9 mouse cellular contexts compared by ENCODE assay signal in the genomic region with DNA sequence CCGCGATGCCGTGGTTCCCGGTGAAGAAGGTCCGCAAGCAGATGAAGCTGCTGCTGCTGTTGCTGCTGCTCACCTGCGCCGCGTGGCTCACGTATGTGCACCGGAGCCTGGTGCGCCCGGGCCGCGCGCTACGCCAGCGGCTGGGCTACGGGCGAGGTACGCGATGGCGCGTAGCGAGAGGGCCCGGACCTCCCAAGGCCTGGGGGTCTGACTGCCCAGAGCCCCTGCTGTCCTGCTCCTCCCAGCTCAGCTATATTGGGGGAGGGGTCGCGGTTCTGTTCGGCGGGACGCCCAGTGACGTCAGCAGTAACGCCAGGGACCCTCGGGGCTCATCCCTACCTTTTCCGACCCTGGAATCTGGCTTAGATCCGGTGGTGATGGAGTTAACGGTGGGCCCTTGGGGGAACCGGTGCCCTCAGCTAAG. TPM values are rescaled to one million over a fixed set of nuclear protein-coding genes. Genes with fewer than 3 reads are reported as not detected.
DNase-seq lines count a peak whose midpoint lies in the region; ATAC-seq lines count a peak whose summit lies in the region.
"Had no signal": no experiment of that assay in that cellular context is flagged by ENCODE, and none has a peak within 500 bp of the region (broad histone marks: within the 10 kb centered on the region; RNA-seq: fewer than 3 reads in every experiment).

No protein-coding gene starts in this region.

- peak overlapping the region; percentile 92 for H3K4me2 ChIP-seq in heart, embryonic 11.5 days
- H3K4me2 ChIP-seq in limb, embryonic 11.5 days (ENCODE audit: low read depth, severe bottlenecking), result peak overlapping the region; percentile 90

- H3K4me3 ChIP-seq in heart, embryonic 11.5 days (ENCODE audit: low read depth, low read length), result peak overlapping the region; percentile 63
- peak overlapping the region; percentile 75 for H3K4me3 ChIP-seq in embryonic facial prominence, embryonic 10.5 days
- H3K4me3 ChIP-seq in limb, embryonic 11.5 days (ENCODE audit: low read depth, low read length), result peak overlapping the region; percentile 88

- peak overlapping the region; percentile 66 for H3K9ac ChIP-seq in heart, embryonic 11.5 days (ENCODE audit: low read depth, low read length)
- peak overlapping the region; percentile 96 for H3K9ac ChIP-seq in limb, embryonic 11.5 days (ENCODE audit: low read length)

- H3K4me1 ChIP-seq in heart, embryonic 11.5 days (ENCODE audit: control insufficient read depth, insufficient read depth, low read length), result 0 out of 2 replicates have a peak, but pooled peaks cover 4% of the 10 kb centered on the region
- peaks cover 24% of the 10 kb centered on the region for H3K4me1 ChIP-seq in embryonic facial prominence, embryonic 10.5 days
- H3K4me1 ChIP-seq in limb, embryonic 11.5 days (ENCODE audit: control insufficient read depth, insufficient read depth, low read length), result peaks cover 12% of the 10 kb centered on the region

- no peaks in the 10 kb centered on the region for H3K36me3 ChIP-seq in heart, embryonic 11.5 days (ENCODE audit: control insufficient read depth, insufficient read depth, low read length)
- peaks cover 56% of the 10 kb centered on the region for H3K36me3 ChIP-seq in embryonic facial prominence, embryonic 10.5 days (replicated peaks)
- H3K36me3 ChIP-seq in limb, embryonic 11.5 days (ENCODE audit: control insufficient read depth, insufficient read depth, low read length), result peaks cover 12% of the 10 kb centered on the region

- no peak for DNase-seq in heart, adult 18-20 months
- DNase-seq in CD4-positive helper T cell, adult 2 months (ENCODE audit: low read depth, low spot score), result peak; percentile 47
- peak; percentile 76 for DNase-seq in embryonic facial prominence, embryonic 10.5 days (ENCODE audit: low spot score)
- peak; percentile 65 for DNase-seq in limb, embryonic 11.5 days (ENCODE audit: low spot score)
- DNase-seq in retina, embryonic 14.5 days (ENCODE audit: low spot score), result peak; percentile 55
- DNase-seq in adrenal gland, postnatal 4 days (ENCODE audit: low spot score in 2 of 2), result no peak

- no peaks in the 10 kb centered on the region for H3K9me3 ChIP-seq in heart, embryonic 11.5 days (replicated peaks; ENCODE audit: control insufficient read depth, low read length)
- H3K9me3 ChIP-seq in embryonic facial prominence, embryonic 10.5 days, result no peaks in the 10 kb centered on the region
- no peaks in the 10 kb centered on the region for H3K9me3 ChIP-seq in limb, embryonic 11.5 days (ENCODE audit: control insufficient read depth, low read length)

- H3K27me3 ChIP-seq in heart, embryonic 11.5 days (ENCODE audit: control insufficient read depth, insufficient read depth, low read length), result peaks cover 62% of the 10 kb centered on the region
- H3K27me3 ChIP-seq in embryonic facial prominence, embryonic 10.5 days (replicated peaks; ENCODE audit: low read depth, poor library complexity, severe bottlenecking), result peaks cover 3% of the 10 kb centered on the region; the same call in 1 of the 2 replicates
- no peaks in the 10 kb centered on the region for H3K27me3 ChIP-seq in limb, embryonic 11.5 days (ENCODE audit: control insufficient read depth, insufficient read depth, low read length)

- WGBS in heart, embryonic 11.5 days (ENCODE audit: insufficient replicate concordance), result under 1% methylated on average over 23 of the region's 37 CpGs
- WGBS in embryonic facial prominence, embryonic 10.5 days, result under 1% methylated on average over 37 of the region's 37 CpGs
- under 1% methylated on average over 37 of the region's 37 CpGs for whole genome bisulfite sequencing in limb, embryonic 11.5 days

- no peak overlapping the region for H3K27ac ChIP-seq in heart, embryonic 11.5 days (ENCODE audit: low read depth, low read length)
- peak overlapping the region; percentile 97 for H3K27ac ChIP-seq in embryonic facial prominence, embryonic 10.5 days (replicated peaks)
- peak overlapping the region; percentile 52; the same call in 1 of the 2 replicates for H3K27ac ChIP-seq in limb, embryonic 11.5 days (replicated peaks; ENCODE audit: low read depth, low read length)

- ATAC-seq in heart, embryonic 11.5 days (replicated peaks; ENCODE audit: insufficient number of reproducible peaks, low FRiP score, low TSS enrichment), result peak; percentile 3; the same call in 1 of the 2 replicates
- peak; percentile 59 for ATAC-seq in limb, embryonic 11.5 days (ENCODE audit: insufficient number of reproducible peaks, low FRiP score, low TSS enrichment, low read depth)
- ATAC-seq in erythroid progenitor cell, adult 5-6 weeks (replicated peaks; ENCODE audit: low FRiP score, poor library complexity, severe bottlenecking), result no peak

RNA-seq across cellular contexts. Expression of a gene that starts 0.4 kb away (rescaled TPM):
- 1.4 and 2.6 TPM in 2 replicates for polyA plus RNA-seq in heart, embryonic 11.5 days (2014; fragmentation: Nextera tagmentation; extraction: Ambion mirVana)
- total RNA-seq in heart, adult 18-20 months (2021), result not detected
- polyA plus RNA-seq in embryonic facial prominence, embryonic 10.5 days (2016; fragmentation: Nextera tagmentation; extraction: Ambion mirVana), result 26.5 and 27.7 TPM in 2 replicates
- polyA plus RNA-seq in limb, embryonic 11.5 days (2014; fragmentation: Nextera tagmentation; extraction: Ambion mirVana), result 19.1 and 20.0 TPM in 2 replicates
- total RNA-seq in adrenal gland, postnatal 4 days (2021), result 10 to 100 TPM in 1 of 2 experiments, 1 to 10 TPM in 1; 7.0 to 11.3 TPM
- not detected in 2 replicates for total RNA-seq in erythroid progenitor cell, adult 5-6 weeks (2015; ENCODE audit: low replicate concordance)
- 0.26 TPM in 1 of 2 replicates, not detected in the other for total RNA-seq in erythroid progenitor cell, adult 5-6 weeks (2017; ENCODE audit: low replicate concordance)

RNA-seq across cellular contexts. Expression of a gene that starts 16.7 kb away (rescaled TPM):
- 0.67 and 0.68 TPM in 2 replicates for polyA plus RNA-seq in heart, embryonic 11.5 days (2014; fragmentation: Nextera tagmentation; extraction: Ambion mirVana)
- total RNA-seq in heart, adult 18-20 months (2021), result 1 to 10 TPM in 1 of 2 experiments, under 1 TPM in 1; 0.37 to 1.6 TPM
- 9.4 and 9.6 TPM in 2 replicates for polyA plus RNA-seq in embryonic facial prominence, embryonic 10.5 days (2016; fragmentation: Nextera tagmentation; extraction: Ambion mirVana)
- 3.3 and 3.9 TPM in 2 replicates for polyA plus RNA-seq in limb, embryonic 11.5 days (2014; fragmentation: Nextera tagmentation; extraction: Ambion mirVana)
- total RNA-seq in adrenal gland, postnatal 4 days (2021), result 1 to 10 TPM; 1.6 to 2.2 TPM
- 4.3 TPM in 1 of 2 replicates, not detected in the other for total RNA-seq in erythroid progenitor cell, adult 5-6 weeks (2015; ENCODE audit: low replicate concordance)
- 0.91 and 1.3 TPM in 2 replicates for total RNA-seq in erythroid progenitor cell, adult 5-6 weeks (2017; ENCODE audit: low replicate concordance)

RNA-seq across cellular contexts. Expression of a gene that starts 32.4 kb away (rescaled TPM):
- polyA plus RNA-seq in heart, embryonic 11.5 days (2014; fragmentation: Nextera tagmentation; extraction: Ambion mirVana), result not detected in 2 replicates
- not detected for total RNA-seq in heart, adult 18-20 months (2021)
- polyA plus RNA-seq in embryonic facial prominence, embryonic 10.5 days (2016; fragmentation: Nextera tagmentation; extraction: Ambion mirVana), result not detected in 2 replicates
- not detected in 2 replicates for polyA plus RNA-seq in limb, embryonic 11.5 days (2014; fragmentation: Nextera tagmentation; extraction: Ambion mirVana)
- not detected for total RNA-seq in adrenal gland, postnatal 4 days (2021)
- total RNA-seq in erythroid progenitor cell, adult 5-6 weeks (2015; ENCODE audit: low replicate concordance), result not detected in 2 replicates
- not detected in 2 replicates for total RNA-seq in erythroid progenitor cell, adult 5-6 weeks (2017; ENCODE audit: low replicate concordance)
- total RNA-seq: hematopoietic stem cell, adult 5-6 weeks had no signal

RNA-seq across cellular contexts. Expression of a gene that starts 39.1 kb away (rescaled TPM):
- polyA plus RNA-seq in heart, embryonic 11.5 days (2014; fragmentation: Nextera tagmentation; extraction: Ambion mirVana), result 2.3 and 3.0 TPM in 2 replicates
- 1 to 10 TPM; 4.2 to 4.7 TPM for total RNA-seq in heart, adult 18-20 months (2021)
- polyA plus RNA-seq in embryonic facial prominence, embryonic 10.5 days (2016; fragmentation: Nextera tagmentation; extraction: Ambion mirVana), result 2.2 and 2.3 TPM in 2 replicates
- polyA plus RNA-seq in limb, embryonic 11.5 days (2014; fragmentation: Nextera tagmentation; extraction: Ambion mirVana), result 1.9 and 2.8 TPM in 2 replicates
- total RNA-seq in adrenal gland, postnatal 4 days (2021), result 10 to 100 TPM in 1 of 2 experiments, 1 to 10 TPM in 1; 7.0 to 10.3 TPM
- 4.2 and 10.5 TPM in 2 replicates for total RNA-seq in erythroid progenitor cell, adult 5-6 weeks (2015; ENCODE audit: low replicate concordance)
- 1.5 TPM in 1 of 2 replicates, not detected in the other for total RNA-seq in erythroid progenitor cell, adult 5-6 weeks (2017; ENCODE audit: low replicate concordance)

RNA-seq across cellular contexts. Expression of a gene that starts 43.6 kb away (rescaled TPM):
- polyA plus RNA-seq in heart, embryonic 11.5 days (2014; fragmentation: Nextera tagmentation; extraction: Ambion mirVana), result 0.26 TPM in 1 of 2 replicates, not detected in the other
- total RNA-seq in heart, adult 18-20 months (2021), result not detected
- not detected in 2 replicates for polyA plus RNA-seq in embryonic facial prominence, embryonic 10.5 days (2016; fragmentation: Nextera tagmentation; extraction: Ambion mirVana)
- not detected in 2 replicates for polyA plus RNA-seq in limb, embryonic 11.5 days (2014; fragmentation: Nextera tagmentation; extraction: Ambion mirVana)
- total RNA-seq in adrenal gland, postnatal 4 days (2021), result 1 to 10 TPM; 2.1 to 4.5 TPM
- 172 and 212 TPM in 2 replicates for total RNA-seq in erythroid progenitor cell, adult 5-6 weeks (2015; ENCODE audit: low replicate concordance)
- 65.6 and 95.9 TPM in 2 replicates for total RNA-seq in erythroid progenitor cell, adult 5-6 weeks (2017; ENCODE audit: low replicate concordance)

Comparison
In these comparisons a context has a peak if more than half of its experiments do, and no peak if none do; other contexts are left out.
1. DNase-seq: peak in CD4-positive helper T cell, adult 2 months (single experiment), embryonic facial prominence, embryonic 10.5 days (single experiment), limb, embryonic 11.5 days (single experiment) and retina, embryonic 14.5 days (single experiment); none in heart, adult 18-20 months (0 of 2) and adrenal gland, postnatal 4 days (0 of 2).
2. RNA of a gene that starts 0.4 kb away (total RNA-seq): 7.0 to 11.3 TPM in adrenal gland, postnatal 4 days; not detected in heart, adult 18-20 months and 0.26 TPM in erythroid progenitor cell, adult 5-6 weeks; every median in the first group is over 4 times any median in the second.
3. Peak in every context shown above with its lines, with median percentiles within 50 percentile points of each other: H3K4me3 ChIP-seq.